Mouse (Mus musculus) adrenal gland, postnatal 10 days (tissue): ENCODE measurements at regions not wholly inside any gene's neighbourhood (a gene's known extent, or its start where the extent isn't known, plus 50 kb on each side); places are given as distances from the start of the nearest gene placed in this dataset.

Experiments
- DNase-seq: peaks from one replicate; pipeline ENCODE4 v3.0.0; 2021; ENCODE audit warnings: mixed read lengths

DNA sequence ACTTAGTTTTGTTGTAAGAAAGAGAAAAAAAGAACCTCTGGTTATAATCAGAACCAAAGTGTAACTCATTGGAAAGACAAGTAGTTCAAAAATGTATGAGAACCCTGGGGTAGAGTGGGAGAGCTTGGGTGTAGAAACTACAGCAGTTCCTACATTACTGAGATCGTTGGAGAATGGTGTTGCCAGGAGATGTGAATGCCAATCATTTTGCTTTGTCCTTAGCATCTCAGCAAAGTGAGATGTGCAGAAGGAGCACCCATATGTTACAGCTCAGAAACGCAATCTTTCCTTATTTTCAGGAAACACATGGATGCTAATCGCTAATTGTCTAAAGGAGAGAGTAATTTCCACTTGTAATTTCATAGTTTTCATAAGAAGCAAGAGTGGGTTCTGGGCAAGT lies 286.2 kb upstream of the Mctp2 start:
- no peak for DNase-seq

DNA sequence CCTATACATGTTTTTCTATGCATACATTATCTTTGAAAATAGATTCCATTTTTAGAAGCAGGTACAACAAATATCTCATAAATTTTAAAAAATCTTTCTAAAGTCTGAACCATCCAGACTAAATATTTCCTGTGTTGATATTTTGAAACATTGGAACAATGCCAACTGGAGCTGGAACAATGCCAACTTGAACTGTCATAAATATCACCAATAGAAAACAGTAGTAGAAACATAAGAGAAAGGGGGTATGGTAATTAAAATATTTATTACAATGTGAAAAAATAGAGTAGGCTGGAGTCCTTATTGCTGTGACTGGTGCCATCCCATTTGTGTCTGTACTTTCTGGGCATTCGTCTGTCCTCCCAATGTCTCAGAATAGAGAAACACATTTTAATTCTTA lies 286.9 kb upstream of the Mctp2 start:
- peak; percentile 19 for DNase-seq

DNA sequence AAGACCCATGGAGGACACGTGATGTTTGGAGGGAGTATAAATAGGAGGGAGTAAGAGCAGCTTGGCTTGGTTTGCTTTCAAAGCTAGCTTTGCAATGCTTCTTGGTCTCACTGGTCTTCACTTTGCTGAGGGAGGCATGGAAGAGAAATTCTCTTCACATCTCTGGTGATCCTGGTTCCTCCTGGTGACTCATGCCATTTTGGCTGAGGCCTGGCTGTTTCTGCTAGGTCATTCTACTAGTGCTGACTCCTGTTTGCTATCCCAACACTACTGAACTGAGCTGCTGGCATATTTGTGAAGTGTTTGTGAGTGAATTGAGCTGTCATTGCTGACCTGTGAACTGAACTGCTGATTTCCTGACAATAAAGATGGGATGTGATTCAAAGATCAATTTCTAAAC lies 288.3 kb upstream of the Mctp2 start:
- no peak for DNase-seq

DNA sequence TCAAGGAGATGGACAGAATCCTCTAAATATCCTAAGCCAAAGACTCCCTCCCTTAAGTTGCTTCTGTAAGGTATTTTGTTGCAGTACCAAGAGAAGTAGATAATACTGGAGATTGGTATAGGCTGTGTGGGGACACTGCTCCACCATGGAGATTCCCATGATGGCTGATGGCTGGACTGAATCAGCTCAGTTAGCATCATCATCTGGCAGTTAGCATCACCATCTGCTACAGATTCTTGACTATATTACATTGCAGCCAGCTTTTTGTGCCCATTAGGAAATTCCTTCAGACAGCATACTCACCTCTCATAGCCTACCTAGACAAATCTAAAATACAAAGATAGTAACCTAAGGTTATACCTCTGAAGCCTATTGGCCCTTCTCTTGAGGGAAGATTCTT lies 290.6 kb upstream of the Mctp2 start:
- no peak for DNase-seq

- no peak for DNase-seq
These were observed 295.5 kb upstream of the Mctp2 start for GRCm38 (mm10) chr7:72601933-72602332.

GRCm38 (mm10) chr7:72609791-72610190 lies 303.4 kb upstream of the Mctp2 start:
- DNase-seq: no peak

DNA sequence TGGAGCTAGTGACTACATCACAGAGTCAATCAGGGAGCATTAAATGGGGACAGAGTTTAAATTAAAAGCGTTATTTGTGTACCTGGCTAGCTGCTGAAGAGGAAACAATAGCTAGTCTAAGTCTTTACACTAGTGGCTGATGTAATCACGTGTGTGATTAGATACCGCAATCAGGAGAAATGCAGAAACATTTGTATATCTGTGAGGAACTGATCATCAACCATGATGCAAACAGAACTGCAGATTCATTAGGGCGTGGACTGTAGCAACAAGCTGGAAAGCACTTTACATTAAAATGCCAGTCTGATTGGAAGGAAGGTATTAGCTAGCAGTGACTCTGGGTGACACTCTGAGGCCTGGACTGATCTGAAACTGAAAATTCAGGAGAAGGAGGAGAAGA lies 308.8 kb upstream of the Mctp2 start:
- DNase-seq: no peak

DNA sequence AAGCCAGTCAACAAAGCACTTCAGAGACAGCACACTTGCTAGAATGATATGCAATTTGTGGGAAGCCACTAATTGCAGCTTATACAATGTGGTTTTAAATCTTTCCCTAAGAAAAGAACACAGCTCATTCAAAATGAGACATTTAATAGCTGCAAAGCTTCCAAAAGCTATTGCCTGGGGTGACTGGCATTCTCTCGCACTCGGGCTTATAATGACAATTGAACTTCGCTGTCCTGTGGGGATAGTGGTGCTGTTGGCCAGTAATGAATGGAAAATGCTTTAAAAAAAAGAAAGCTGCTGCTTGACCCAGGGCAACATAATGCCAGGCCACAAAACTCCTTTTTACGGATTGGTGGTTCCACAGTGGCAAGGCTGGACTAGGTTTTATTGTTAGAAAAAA lies 321.0 kb upstream of the Mctp2 start:
- DNase-seq: no peak

DNA sequence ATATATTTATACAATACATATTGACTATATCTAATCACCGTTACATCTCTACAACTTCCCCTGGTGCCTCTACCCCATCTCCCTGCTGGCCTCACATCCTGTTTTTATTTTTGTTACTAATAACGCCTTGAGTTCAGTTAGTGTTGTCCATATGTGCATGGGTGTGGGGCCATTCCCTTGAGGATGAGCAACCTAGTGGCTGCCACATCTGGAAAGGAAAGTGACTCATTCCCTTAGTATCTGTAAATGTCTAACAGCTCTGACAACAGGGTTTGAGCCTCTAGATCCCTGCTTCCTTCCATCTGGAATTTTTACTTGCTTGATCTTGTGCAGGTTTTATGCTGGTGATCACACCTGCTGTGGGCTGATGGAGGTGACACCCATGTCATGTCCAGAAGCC lies 333.2 kb upstream of the Mctp2 start:
- DNase-seq: no peak

GRCm38 (mm10) chr7:72675018-72675417 lies 368.6 kb upstream of the Mctp2 start:
- DNase-seq: no peak

- DNase-seq: no peak
These were observed 379.4 kb upstream of the Mctp2 start for GRCm38 (mm10) chr7:72685803-72686202.

DNA sequence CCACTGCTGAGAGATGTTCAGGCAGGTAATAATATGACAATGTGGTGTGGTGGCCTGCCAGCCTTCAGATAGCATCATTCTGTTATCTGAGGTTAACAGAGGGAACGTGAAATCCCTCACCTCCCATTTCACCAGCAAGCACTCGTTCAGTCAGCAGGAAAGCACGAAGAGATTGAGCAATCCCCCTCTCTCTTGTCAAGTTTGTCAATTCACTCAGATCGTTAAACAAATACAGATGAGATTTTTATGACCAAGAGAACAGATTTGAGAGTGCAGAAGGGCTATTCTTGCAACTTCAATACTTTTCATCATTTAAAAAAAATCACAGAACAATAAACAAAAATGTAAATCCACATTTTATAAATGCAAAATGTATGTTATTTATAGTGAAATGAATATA lies 380.9 kb upstream of the Mctp2 start:
- DNase-seq: no peak

DNA sequence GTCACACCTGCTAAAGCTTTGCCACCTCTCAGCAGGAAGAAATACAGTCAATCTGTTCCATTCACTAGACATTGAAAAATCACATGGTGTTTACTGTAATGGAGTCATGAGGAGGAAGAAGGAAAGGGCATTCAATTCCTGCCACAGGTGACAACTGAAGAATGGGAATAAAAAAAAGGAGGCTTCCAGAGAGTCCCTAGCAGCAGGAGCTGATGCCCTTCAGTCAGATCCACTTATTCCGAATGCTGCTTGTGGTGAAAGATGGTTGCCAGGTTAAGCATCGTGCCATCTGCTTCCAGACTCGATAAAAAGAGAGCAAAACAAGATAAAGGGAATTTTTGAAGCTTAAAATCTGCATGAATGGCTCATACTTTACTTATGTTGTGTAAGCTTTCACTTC lies 385.0 kb upstream of the Mctp2 start:
- DNase-seq: no peak

DNA sequence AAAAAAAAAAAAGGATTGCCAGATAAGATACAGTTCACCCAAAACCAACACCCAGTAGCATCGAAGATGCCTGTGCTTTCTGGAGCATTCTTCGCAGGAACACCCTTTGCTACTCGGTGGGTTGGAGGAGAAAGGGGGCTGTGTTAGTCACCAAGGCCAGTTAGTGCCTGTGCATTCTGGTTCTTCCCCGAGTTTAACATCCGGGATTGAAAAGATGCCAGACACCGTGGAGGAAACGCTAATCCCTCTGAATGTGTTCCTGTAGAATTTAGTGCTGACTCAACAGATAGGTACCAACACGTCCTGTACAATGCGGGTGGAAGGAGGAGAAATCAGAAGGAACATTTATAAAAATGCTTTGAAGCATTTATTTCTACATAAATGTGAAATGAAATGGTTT lies 385.5 kb upstream of the Mctp2 start:
- DNase-seq: no peak

- DNase-seq: no peak
These were observed 390.3 kb upstream of the Mctp2 start for GRCm38 (mm10) chr7:72696736-72697135.

- DNase-seq: no peak
These were observed 397.4 kb upstream of the Mctp2 start for GRCm38 (mm10) chr7:72703652-72704341.

DNA sequence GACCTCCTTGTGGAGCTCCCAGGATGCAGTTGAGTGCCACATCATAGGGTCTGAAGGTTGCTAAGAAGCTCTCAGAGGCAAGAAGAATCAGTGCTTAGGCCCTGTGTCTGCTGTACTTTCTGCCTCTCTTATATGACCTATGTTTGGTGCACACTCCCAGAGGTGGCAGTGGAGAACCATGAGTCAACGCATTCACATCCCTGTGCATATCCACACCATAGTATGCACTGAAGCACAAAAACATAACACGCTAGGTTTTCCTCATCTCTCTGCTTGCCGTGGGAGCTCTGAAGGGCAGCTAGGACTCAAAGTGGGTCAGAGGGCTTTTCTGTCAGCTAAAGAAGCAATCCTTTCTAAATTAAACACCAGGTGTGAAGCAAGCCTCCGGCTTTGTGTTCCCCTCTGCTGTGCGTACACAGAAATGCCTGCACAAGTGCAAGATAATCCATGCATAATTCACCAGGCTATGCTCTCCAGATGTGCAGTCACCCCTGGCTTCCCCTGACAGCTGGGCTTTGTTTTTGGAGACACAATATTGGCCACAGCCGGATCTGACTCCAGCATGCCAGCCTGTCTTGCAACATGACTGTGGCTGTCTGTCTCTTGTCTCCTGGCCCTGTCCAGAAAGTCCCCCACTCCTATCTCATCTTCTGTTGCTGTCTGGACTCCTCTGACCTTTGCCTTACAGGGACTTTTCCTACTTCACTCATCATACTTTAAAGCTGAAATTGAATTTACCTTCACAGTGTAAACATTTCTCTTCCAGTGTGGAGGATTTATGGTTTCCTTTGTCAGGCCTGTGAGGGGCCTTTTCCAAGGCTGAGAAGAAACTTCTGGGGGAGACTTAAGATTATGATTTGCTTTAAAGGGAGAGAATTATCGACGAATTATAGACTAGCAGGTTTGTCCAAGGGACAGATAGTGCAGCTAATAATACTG lies 405.1 kb upstream of the Mctp2 start:
- DNase-seq: no peak

- no peak for DNase-seq
These were observed 409.0 kb upstream of the Mctp2 start for GRCm38 (mm10) chr7:72715401-72715800.

- DNase-seq: no peak
These were observed 409.6 kb upstream of the Mctp2 start for GRCm38 (mm10) chr7:72716051-72716450.

GRCm38 (mm10) chr7:72726214-72726854 lies 419.9 kb upstream of the Mctp2 start:
- no peak for DNase-seq

DNA sequence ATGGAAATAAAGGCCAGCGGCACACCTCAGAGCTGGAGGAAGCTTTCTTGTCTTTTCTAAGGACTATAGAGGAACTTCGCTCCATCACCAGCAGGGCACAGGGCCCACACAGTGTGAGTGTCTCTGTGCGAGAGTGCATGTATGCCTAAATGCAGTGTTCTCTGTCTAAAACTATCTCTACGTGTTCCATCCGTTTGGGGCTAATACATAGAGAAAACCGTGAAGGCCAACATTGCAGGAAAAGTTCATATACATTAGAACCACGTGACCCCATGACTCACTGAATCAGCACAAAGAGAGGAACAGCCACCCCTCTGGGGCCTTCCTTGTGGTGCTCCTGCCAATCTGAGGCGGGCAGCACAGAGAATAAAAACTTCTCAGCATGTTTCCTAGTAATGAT lies 431.4 kb upstream of the Mctp2 start:
- DNase-seq: no peak

- no peak for DNase-seq
These were observed 432.0 kb upstream of the Mctp2 start for GRCm38 (mm10) chr7:72738324-72738944.

GRCm38 (mm10) chr7:72742376-72742775 lies 436.0 kb upstream of the Mctp2 start:
- no peak for DNase-seq
